Mouse (Mus musculus) olfactory bulb, adult 2 months (tissue): ENCODE measurements around the gene Agmat. TPM values are rescaled to one million over a fixed set of nuclear protein-coding genes. Genes with fewer than 3 reads are reported as not detected.

Source experiments
- H3K27ac ChIP-seq: fragments of 200-500 bp; 2 replicates; pipeline ENCODE4 v1.5.1; 2012; ENCODE audit warnings: low read depth, low read length; ENCODE audit not compliant: insufficient read depth
- H3K4me1 ChIP-seq: fragments of 200-500 bp; 2 replicates; pipeline ENCODE4 v1.6.1; 2012; ENCODE audit warnings: low read length; ENCODE audit not compliant: control insufficient read depth, insufficient read depth
- H3K4me3 ChIP-seq: fragments of 200-500 bp; 2 replicates; pipeline ENCODE4 v1.5.1; 2012; ENCODE audit warnings: mild to moderate bottlenecking, low read depth, low read length, moderate library complexity; ENCODE audit not compliant: insufficient read depth
- CTCF ChIP-seq: fragments of 200-500 bp; IDR thresholded peaks from 2 replicates; pipeline ENCODE4 v1.5.1; 2012; ENCODE audit warnings: low read depth, mild to moderate bottlenecking, low read length, moderate library complexity; ENCODE audit not compliant: insufficient read depth
- POLR2A ChIP-seq: fragments of 200-500 bp; IDR thresholded peaks from 2 replicates; pipeline ENCODE4 v1.6.1; 2012; ENCODE audit warnings: mild to moderate bottlenecking, low read depth, low read length, moderate library complexity; ENCODE audit not compliant: insufficient read depth
- WGBS: fragments of 180-500 bp; shearing (Covaris S2); methylation state at CpG from one replicate; pipeline ENCODE4 v1.1.7; 2018; 5-methylcytosine and 5-hydroxymethylcytosine counted together
- polyA plus RNA-seq: library from polyadenylated mRNA; stranded (reverse); fragments of >200 nt; gene quantifications from 2 replicates; pipeline ENCODE4 v1.2.4, GENCODE M21; 2012; ENCODE audit warnings: low replicate concordance; ENCODE audit not compliant: missing spikeins, insufficient read depth, insufficient read length

The Agmat gene
- polyA plus RNA-seq, 1 experiment = not detected

GRCm38 (mm10) chr4:141720761-141721523 is 25.5 kb upstream of the Agmat start:
- 11% methylated on average over 6 of the region's 6 CpGs for WGBS
- H3K4me3 ChIP-seq = no peak overlapping the region
- H3K27ac ChIP-seq = peak overlapping the region; percentile 10; the same call in 1 of the 2 replicates

DNA sequence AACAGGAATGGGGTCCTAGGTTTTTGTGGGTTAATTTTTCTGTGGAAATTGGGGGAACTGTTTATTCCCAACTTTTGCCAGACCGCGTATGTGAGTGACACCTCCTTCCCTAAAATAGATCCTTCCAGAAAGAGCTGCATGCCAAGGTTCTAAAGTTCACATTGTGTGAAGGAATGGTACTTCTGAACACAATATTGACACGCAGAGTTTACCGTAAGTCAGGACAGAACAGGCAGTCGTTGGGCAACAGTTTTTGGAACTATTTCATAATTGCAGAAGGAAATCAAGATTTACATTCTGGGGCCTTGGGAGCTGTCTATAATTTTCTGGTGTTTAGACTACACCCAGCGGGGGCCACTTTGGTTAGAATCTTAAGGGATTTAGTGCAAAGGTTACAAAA is 24.5 kb upstream of the Agmat start:
- H3K27ac ChIP-seq = no peak overlapping the region
- WGBS = 40% methylated on average over 6 of the region's 6 CpGs
- TF ChIP-seq POLR2A (no peak), CTCF (no peak)
- H3K4me3 ChIP-seq = no peak overlapping the region
- peaks cover 6% of the 10 kb centered on the region; the same call in 1 of the 2 replicates for H3K4me1 ChIP-seq

More at GRCm38 (mm10) chr4:141720761-141721523, 25.5 kb upstream of the Agmat start:
- peaks cover 6% of the 10 kb centered on the region; the same call in 1 of the 2 replicates for H3K4me1 ChIP-seq
- TF ChIP-seq CTCF = no peak
- no peak for TF ChIP-seq POLR2A

DNA sequence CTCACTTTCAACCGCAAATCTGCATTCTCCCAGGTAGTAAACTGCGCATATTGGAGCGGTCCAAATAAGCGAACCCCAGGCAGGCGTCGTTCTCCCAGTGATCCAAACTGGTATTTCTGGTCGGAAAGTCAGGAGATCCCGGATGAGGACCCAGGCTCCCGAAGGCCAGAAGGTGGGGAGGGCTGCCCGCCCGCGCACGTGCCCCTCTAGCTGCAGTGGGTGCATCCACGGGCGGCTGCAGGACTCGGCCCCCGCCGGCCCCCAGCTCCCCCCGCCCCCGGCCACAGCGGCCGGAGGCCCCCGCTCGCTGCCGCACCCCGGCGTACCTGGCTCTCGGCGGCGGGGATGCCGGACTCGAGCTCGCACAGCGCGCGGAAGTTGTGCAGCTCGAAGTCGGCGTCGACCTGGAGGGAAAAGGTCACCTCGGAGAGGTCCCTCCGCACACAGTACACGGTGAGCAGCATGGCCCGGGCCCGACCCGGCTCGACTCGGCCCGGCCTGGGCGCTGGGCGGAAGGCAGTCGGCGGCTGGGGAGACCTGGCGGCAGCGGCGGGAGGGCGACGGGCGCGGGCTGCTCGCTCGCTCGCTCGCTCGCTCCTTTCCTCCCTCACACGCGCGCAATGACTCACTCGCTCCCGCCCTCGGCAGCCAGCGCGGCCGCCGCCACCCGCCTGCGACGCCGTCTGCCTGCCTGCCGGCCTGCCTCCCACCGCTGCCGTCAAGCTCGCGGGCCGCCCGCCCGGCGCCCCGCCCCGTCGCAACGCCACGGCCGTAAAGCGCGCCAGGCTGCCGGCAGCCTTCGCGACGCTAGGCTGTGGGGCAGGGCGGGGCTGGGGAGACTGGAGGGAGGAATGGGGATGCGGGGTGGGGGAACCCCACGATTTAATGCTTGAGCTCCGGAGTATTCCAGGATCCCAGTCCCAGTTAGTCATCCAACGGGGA is 23.5 kb upstream of the Agmat start, which contains the start of gene Ddi2:
Gene Ddi2, minus strand, starts transcription at position 689 of the 942 bp plus-strand sequence.
- H3K27ac ChIP-seq = peak within 1 kb of the TSS; percentile 73
- under 1% methylated on average over 103 of the region's 105 CpGs for WGBS
- H3K4me3 ChIP-seq = peak within 1 kb of the TSS; percentile 72
- no peak for TF ChIP-seq CTCF
- peak; percentile 63; the same call in 1 of the 2 replicates for TF ChIP-seq POLR2A
- H3K4me1 ChIP-seq = peaks cover 6% of the 10 kb centered on the region; the same call in 1 of the 2 replicates

GRCm38 (mm10) chr4:141723673-141724068 is 22.8 kb upstream of the Agmat start:
- H3K27ac ChIP-seq = peak overlapping the region; percentile 5; the same call in 1 of the 2 replicates
- TF ChIP-seq CTCF (no peak), POLR2A (no peak)
- WGBS = 2% methylated on average over 13 of the region's 13 CpGs

GRCm38 (mm10) chr4:141724594-141724993 is 21.9 kb upstream of the Agmat start:
- 68% methylated on average over 11 of the region's 11 CpGs for WGBS
- H3K4me1 ChIP-seq = peaks cover 2% of the 10 kb centered on the region; the same call in 1 of the 2 replicates
- no peak overlapping the region for H3K4me3 ChIP-seq
- H3K27ac ChIP-seq = no peak overlapping the region
- no peak for TF ChIP-seq POLR2A
- TF ChIP-seq CTCF = no peak

More at GRCm38 (mm10) chr4:141723673-141724068, 22.8 kb upstream of the Agmat start:
- peak overlapping the region; percentile 72 for H3K4me3 ChIP-seq
- H3K4me1 ChIP-seq = peaks cover 4% of the 10 kb centered on the region; the same call in 1 of the 2 replicates

GRCm38 (mm10) chr4:141725277-141725676 is 21.2 kb upstream of the Agmat start:
- no peak overlapping the region for H3K27ac ChIP-seq
- no peak for TF ChIP-seq CTCF
- TF ChIP-seq POLR2A = no peak
- WGBS = 83% methylated on average over 5 of the region's 5 CpGs
- H3K4me1 ChIP-seq = no peaks in the 10 kb centered on the region
- no peak overlapping the region for H3K4me3 ChIP-seq

DNA sequence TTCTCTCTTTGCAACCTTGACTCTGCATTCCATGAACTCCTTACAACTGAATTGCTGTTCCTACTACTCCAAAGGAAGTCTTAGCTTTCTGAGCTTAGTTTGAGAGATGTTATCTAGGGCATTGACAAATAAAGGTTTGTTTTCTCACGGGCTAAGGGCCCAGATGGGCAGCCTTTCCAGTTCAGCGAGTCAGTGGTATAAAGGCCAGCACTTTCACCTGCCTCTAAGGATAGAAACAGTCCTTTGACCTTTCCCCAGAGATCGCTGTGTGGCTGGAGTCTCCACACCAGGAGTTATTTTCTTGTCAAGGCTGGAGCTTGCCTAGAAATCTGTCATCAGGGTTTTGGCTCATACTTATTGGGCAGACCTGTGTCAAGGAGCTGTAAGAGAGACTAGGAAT is 20.7 kb upstream of the Agmat start:
- H3K27ac ChIP-seq = no peak overlapping the region
- 0 out of 2 replicates have a peak, but pooled peaks cover 3% of the 10 kb centered on the region for H3K4me1 ChIP-seq
- WGBS = 70% methylated on average over 3 of the region's 3 CpGs
- TF ChIP-seq POLR2A = no peak
- no peak for TF ChIP-seq CTCF
- no peak overlapping the region for H3K4me3 ChIP-seq

DNA sequence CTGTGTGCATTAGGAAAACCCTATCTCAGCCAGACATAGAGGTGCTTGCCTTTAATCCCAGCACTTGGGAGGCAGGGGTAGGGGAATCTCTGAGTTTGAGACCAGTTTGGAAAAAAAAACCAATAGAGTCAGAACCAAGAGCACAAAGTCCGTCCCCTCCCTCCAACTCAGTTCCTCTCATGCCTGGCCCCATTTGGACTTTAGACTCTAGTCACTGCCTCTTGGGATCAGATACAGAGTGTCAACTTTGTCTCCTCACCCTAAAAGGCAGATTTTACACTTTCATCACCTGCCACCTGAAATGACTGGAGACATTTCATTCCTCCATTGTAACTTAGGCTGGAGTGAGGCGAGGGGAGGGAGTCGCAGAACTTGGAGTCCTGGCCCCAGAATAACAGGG is 17.2 kb upstream of the Agmat start:
- no peak overlapping the region for H3K27ac ChIP-seq
- WGBS = 68% methylated on average over 3 of the region's 3 CpGs
- no peak overlapping the region for H3K4me3 ChIP-seq
- H3K4me1 ChIP-seq = 0 out of 2 replicates have a peak, but pooled peaks cover 5% of the 10 kb centered on the region
- TF ChIP-seq POLR2A (no peak), CTCF (no peak)

- Histone ChIP-seq H3K4me3 (no peak overlapping the region), H3K27ac (no peak overlapping the region), H3K4me1 (peaks cover 8% of the 10 kb centered on the region; the same call in 1 of the 2 replicates)
- TF ChIP-seq POLR2A (no peak), CTCF (no peak)
- 78% methylated on average over 13 of the region's 13 CpGs for WGBS
Measured at GRCm38 (mm10) chr4:141730401-141730800, 16.1 kb upstream of the Agmat start.
